Comparison of ENCODE assay signal across 8 mouse cellular contexts in genomic region chr15:98475382-98475781, GRCm38 (mm10). TPM values are rescaled to one million over a fixed set of nuclear protein-coding genes. Genes with fewer than 3 reads are reported as not detected.
DNase-seq lines count a peak whose midpoint lies in the region; ATAC-seq lines count a peak whose summit lies in the region.

No protein-coding gene starts in this region.

- H3K27ac ChIP-seq in kidney, embryonic 15.5 days: no peak overlapping the region

- H3K36me3 ChIP-seq in kidney, embryonic 15.5 days: no peaks in the 10 kb centered on the region

- H3K9ac ChIP-seq in kidney, embryonic 15.5 days: no peak overlapping the region

- no peaks in the 10 kb centered on the region for H3K4me1 ChIP-seq in kidney, embryonic 15.5 days

- H3K4me3 ChIP-seq in kidney, embryonic 15.5 days (replicated peaks): no peak overlapping the region

- peak; percentile 8 to 34 for DNase-seq in kidney, adult 8-10 months
- peak; percentile 35 for DNase-seq in CD4-positive helper T cell, adult 2 months (ENCODE audit: low read depth, low spot score)
- DNase-seq in R1 (ENCODE audit: low read depth, low spot score) (peak; percentile 75), MN1 (ENCODE audit: low spot score) (no peak)
- DNase-seq in cerebellum, postnatal 10 days: peak; percentile 75 to 83
- peak; percentile 45 for DNase-seq in kidney, postnatal 14 days
- peak; percentile 55 for DNase-seq in retina, postnatal 1 day

- no peak overlapping the region for H3K4me2 ChIP-seq in kidney, embryonic 15.5 days

- no peak for ATAC-seq in kidney, embryonic 15.5 days (replicated peaks; ENCODE audit: low FRiP score)

- 53% methylated on average over 10 of the region's 10 CpGs for WGBS in kidney, embryonic 15.5 days

- H3K9me3 ChIP-seq in kidney, embryonic 15.5 days (replicated peaks): no peaks in the 10 kb centered on the region

- H3K27me3 ChIP-seq in kidney, embryonic 15.5 days: no peaks in the 10 kb centered on the region

RNA-seq across cellular contexts. Expression of gene OR5BS1P, which starts 5.7 kb away (rescaled TPM):
- not detected in 2 replicates for polyA plus RNA-seq in kidney, embryonic 15.5 days (2015; fragmentation: Nextera tagmentation; extraction: Ambion mirVana)

RNA-seq across cellular contexts. Expression of gene Lalba, which starts 7.1 kb away (rescaled TPM):
- polyA plus RNA-seq in kidney, embryonic 15.5 days (2015; fragmentation: Nextera tagmentation; extraction: Ambion mirVana): 0.22 TPM in 1 of 2 replicates, not detected in the other

RNA-seq across cellular contexts. Expression of gene Olfr279, which starts 16.8 kb away (rescaled TPM):
- polyA plus RNA-seq in kidney, embryonic 15.5 days (2015; fragmentation: Nextera tagmentation; extraction: Ambion mirVana): not detected in 2 replicates

RNA-seq across cellular contexts. Expression of gene Olfr281, which starts 23.0 kb away (rescaled TPM):
- not detected in 2 replicates for polyA plus RNA-seq in kidney, embryonic 15.5 days (2015; fragmentation: Nextera tagmentation; extraction: Ambion mirVana)

RNA-seq across cellular contexts. Expression of gene Olfr282, which starts 44.4 kb away (rescaled TPM):
- polyA plus RNA-seq in kidney, embryonic 15.5 days (2015; fragmentation: Nextera tagmentation; extraction: Ambion mirVana): not detected in 2 replicates
